Mouse (Mus musculus): Measurements from ENCODE around the gene Upk3b. TPM values are rescaled to one million over a fixed set of nuclear protein-coding genes. Genes with fewer than 3 reads are reported as not detected.

Gene Upk3b
- 8.2 and 11.7 TPM in 2 replicates for total RNA-seq (2021)
- long read RNA-seq, experiment 1, transcript Upk3b-201 (6 exons, 3,530 nt), result major isoform, 5 of 5 reads
- long read RNA-seq, experiment 1, partial matches to known transcripts, result 0 of 5 reads
- long read RNA-seq, experiment 1, other reads (novel, unspliced or antisense), result 0 of 5 reads
- long read RNA-seq, experiment 2, transcript Upk3b-201 (6 exons, 3,530 nt), result major isoform, 6 of 7 reads
- long read RNA-seq, experiment 2, partial matches to known transcripts, result 1 of 7 reads
- long read RNA-seq, experiment 2, other reads (novel, unspliced or antisense), result 0 of 7 reads

GRCm38 (mm10) chr5:136038258-136039214, at the start of gene Upk3b:
Upk3b (plus strand) TSS chr5:136038496.
- DNase-seq, result no peak

- DNase-seq, result no peak
These were observed 47.7 kb upstream of the Upk3b start for GRCm38 (mm10) chr5:135990601-135991000.

GRCm38 (mm10) chr5:135993381-135993965, 44.8 kb upstream of the Upk3b start:
- DNase-seq, result no peak

- no peak for DNase-seq
These were observed 44.0 kb upstream of the Upk3b start for GRCm38 (mm10) chr5:135994335-135994724.

- peak; percentile 95 for DNase-seq
These were observed 43.3 kb upstream of the Upk3b start, which contains the start of gene Dtx2 for GRCm38 (mm10) chr5:135994725-135995687. Dtx2 (plus strand) TSS chr5:135994800.

- DNase-seq, result peak; percentile 40
These were observed 42.1 kb upstream of the Upk3b start for GRCm38 (mm10) chr5:135996162-135996561.

- DNase-seq, result no peak
These were observed 37.1 kb upstream of the Upk3b start for GRCm38 (mm10) chr5:136001222-136001621.

- DNase-seq, result no peak
These were observed 36.0 kb upstream of the Upk3b start for GRCm38 (mm10) chr5:136002325-136002724.

GRCm38 (mm10) chr5:136002751-136003151, 35.5 kb upstream of the Upk3b start:
- no peak for DNase-seq

GRCm38 (mm10) chr5:136004537-136004936, 33.8 kb upstream of the Upk3b start:
- no peak for DNase-seq

GRCm38 (mm10) chr5:136007745-136008144, 30.6 kb upstream of the Upk3b start:
- DNase-seq, result peak; percentile 61

GRCm38 (mm10) chr5:136014877-136015276, 23.4 kb upstream of the Upk3b start:
- peak; percentile 57 for DNase-seq

GRCm38 (mm10) chr5:136015586-136015985, 22.7 kb upstream of the Upk3b start:
- peak; percentile 44 for DNase-seq

- peak; percentile 75 for DNase-seq
These were observed 22.1 kb upstream of the Upk3b start for GRCm38 (mm10) chr5:136016014-136016876.

- no peak for DNase-seq
These were observed 21.0 kb upstream of the Upk3b start for GRCm38 (mm10) chr5:136017262-136017661.

GRCm38 (mm10) chr5:136018726-136019125, 19.6 kb upstream of the Upk3b start:
- peak; percentile 29 for DNase-seq

GRCm38 (mm10) chr5:136019907-136020306, 18.4 kb upstream of the Upk3b start:
- DNase-seq, result peak; percentile 39

- DNase-seq, result peak; percentile 76
These were observed 12.6 kb upstream of the Upk3b start for GRCm38 (mm10) chr5:136025712-136026111.

GRCm38 (mm10) chr5:136026859-136027258, 11.4 kb upstream of the Upk3b start:
- DNase-seq, result no peak

GRCm38 (mm10) chr5:136027612-136028311, 10.5 kb upstream of the Upk3b start:
- no peak for DNase-seq

Data from adrenal gland, postnatal 14 days (tissue).